Mouse (Mus musculus): ENCODE measurements around the gene Palmd.
A peak's percentile ranks its signal among the peaks of the same experiment; 100 is the strongest.

Gene Palmd

DNA sequence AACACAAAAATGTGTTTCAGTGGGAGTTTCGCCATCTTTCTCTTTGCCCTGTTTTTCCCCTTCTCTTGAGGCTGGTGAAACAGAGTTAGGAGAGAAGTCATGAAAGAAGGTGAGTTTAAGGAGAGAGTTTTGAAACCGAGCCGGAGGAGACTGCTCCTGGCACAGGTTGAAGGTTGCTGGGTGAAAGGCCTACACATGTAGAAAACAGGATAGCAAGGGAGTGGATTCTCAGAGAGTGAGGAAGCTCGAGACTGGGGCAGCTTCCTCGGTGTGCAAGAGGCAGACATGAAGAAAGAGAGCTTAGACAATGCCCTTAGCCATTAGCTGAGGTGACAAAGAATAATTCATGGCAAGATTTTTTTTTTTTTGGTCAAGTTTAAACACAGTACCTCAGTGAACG, 15.4 kb downstream of the Palmd start:
- DNase-seq = no peak

DNA sequence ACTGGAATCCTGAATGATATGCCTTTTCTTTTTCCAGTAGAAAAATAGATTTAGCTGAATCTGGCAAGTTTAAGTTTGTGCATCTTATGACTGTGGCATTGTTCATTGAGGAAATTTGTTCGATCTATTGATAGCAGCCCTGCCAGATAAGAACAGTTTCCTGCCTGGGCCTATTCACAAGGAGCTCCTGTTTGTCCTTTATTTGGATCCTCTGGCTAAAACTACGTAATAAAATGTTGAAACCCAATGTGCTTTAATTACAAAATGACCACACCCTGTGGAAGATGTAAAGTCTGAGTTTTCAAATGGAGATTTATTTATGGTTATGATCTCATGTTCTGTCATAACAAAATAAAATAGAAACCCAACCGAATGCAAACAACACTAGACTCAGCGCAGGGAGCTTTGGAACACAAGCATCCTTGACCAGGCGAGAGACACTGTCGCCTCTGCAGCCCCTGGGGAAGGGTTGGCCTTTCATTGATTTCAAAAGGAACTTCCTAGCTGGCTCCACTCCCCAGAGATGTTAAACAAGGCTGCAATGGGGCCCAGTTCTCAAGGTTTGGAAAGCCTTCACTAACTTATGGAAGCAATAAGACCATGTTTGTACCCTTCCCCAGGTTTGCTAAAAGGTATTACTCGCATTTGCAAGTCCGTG, 16.4 kb downstream of the Palmd start:
- DNase-seq = no peak

DNA sequence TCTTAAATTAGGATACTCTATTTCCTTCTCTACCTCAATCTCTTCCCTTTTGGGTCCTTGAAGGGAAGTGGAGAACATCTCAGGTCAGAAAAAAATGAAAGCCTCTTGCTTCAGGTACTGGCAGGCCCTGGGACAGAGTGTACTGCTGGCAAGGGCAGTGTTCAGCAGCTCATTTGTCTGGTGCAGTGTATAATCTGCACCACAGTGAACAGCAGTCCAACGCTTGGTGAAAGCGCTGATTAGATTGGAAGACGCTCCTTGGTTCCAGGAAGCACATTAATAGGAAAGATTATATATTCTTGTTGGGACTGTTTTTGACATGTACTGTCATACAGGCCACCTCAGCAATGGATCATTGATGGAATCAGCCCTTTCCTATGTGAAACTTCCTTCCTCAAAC, 17.3 kb downstream of the Palmd start:
- DNase-seq = no peak

DNA sequence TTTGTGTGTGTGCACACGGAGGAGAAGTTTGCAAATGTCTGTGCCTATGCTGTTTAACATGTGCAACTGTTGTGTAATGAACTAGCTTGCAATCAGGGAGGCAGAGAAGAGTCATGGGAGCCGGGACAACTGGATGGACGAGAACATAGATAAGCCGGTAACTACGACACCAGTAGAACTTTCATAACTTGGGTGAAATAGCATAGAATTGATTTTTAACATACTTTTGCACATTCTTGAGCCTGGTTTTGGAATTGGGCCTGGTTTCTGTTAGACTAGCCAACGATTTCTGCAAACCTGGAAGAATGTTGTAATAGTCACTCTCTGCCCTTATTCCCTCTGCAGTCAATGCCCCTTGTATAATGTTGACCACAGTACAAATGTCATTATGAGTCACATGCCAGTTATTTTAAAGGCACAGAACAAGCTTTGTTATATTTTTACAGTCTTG, 18.1 kb downstream of the Palmd start:
- no peak for DNase-seq

DNA sequence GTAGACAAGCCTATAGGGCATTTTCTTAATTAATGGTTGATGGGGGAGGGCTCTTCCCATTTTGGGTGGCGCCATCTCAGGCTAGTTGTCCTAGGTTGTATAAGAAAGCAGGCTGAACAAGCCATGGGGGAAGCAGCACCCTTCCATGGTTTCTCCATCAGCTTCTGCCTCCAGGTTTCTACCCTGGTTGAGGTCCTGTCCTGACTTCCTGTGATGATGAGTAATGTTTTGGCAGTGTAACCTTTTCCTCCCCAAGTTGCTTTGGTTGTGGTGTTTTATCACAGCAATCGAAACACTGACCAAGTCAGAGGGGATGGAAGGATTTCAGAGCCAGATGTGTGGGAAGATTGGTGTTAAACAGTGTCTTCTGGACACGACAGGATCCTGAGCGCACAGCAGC, 22.3 kb downstream of the Palmd start:
- no peak for DNase-seq

DNA sequence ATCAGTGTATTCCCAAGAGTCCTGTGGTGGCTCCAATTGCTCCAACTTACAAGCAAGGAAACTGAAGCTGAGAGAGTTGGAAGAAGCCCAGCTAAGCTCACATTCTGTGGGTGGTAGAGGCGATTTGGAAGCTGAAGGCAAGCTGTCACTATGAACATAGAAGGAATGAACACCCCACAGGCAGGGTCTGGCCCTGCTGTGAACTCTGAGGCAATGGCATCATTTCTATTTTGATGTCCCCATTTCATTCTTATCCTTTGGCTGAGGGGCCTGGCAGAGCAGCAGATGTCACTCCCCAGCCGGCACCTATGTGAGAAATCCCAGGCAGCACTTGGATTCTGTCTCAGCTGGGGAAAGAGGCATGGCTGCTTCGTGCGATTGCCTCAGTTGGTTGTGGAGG, 25.4 kb downstream of the Palmd start:
- DNase-seq = no peak

DNA sequence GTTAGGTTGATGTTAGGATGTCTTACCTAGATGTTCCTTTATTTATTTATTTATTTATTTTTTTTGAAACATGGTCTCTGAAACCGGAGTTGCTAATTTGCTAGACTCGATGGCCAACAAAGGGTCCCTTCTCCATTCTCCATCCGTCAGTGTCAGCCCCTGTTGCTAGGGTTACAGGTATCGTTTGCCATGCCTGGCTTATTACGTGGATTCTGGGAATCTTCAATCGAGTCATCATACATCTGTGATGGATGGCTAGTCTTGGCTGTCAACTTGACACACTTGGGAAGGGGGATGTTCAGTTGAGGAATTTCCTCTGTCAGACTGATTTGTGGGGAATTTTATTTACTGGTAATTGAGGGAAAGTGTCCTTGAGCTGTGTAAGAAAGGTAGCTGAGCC, 26.0 kb downstream of the Palmd start:
- DNase-seq = no peak

DNA sequence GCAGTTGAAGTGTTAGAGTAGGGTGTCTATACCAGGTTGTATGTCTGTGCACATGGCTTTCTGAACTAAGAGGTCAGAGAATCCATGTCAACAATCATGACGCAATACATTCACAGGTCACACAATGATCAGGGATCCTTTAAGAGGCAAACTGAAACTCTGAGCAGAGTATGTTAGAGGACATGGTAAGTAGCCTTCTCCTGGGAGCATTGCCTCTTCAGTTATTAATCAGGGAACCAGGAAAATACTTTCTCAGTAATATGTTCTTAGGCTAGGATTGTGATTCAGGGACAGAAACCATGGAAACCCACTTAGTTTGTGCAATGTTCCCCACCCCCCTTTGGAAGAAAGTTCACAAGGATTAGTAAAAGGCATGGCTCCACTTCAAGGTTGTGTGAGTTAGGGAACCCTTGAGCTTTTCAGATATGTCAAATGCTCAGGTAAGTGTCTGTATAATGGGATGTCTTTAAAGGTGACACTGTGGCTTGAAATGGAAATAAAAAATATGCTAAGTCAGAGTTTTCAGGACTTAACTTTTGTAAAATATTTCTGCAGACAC, 27.1 kb downstream of the Palmd start:
- no peak for DNase-seq

DNA sequence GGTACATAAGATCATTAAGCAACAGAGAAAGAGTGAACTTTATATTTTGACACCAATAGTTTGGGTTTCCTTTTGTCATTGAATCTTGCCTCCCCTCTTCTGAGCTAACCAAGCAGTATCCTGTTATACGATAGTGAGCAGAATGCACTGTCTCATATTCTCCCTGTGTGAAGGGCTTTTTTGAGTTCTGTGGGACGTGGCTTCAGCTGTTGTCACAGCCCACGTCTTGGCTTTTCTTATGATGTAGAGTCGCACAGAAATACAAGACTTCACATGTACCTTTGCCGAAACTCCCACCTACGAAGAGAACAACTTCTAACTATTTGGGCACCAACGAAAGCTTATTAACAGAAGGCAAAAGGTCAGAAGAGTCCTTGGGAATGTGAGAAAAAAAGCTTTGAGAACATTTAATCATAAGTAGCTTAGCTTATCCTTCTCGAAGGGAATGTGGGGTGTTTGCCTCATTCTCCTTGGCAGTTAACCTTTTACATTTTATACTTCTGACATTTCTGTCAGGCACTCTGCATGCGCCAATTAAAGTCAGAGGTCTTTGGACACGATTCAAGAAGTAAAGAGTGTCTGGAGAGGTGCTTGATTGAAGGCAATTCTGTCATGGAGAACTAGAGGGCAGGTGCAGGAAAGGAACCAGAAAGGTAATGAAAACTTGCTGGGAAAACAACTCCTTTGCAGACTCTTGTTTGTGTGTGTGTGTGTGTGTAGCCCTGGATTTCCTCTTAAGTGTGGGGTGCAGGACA, 27.8 kb downstream of the Palmd start:
- no peak for DNase-seq

DNA sequence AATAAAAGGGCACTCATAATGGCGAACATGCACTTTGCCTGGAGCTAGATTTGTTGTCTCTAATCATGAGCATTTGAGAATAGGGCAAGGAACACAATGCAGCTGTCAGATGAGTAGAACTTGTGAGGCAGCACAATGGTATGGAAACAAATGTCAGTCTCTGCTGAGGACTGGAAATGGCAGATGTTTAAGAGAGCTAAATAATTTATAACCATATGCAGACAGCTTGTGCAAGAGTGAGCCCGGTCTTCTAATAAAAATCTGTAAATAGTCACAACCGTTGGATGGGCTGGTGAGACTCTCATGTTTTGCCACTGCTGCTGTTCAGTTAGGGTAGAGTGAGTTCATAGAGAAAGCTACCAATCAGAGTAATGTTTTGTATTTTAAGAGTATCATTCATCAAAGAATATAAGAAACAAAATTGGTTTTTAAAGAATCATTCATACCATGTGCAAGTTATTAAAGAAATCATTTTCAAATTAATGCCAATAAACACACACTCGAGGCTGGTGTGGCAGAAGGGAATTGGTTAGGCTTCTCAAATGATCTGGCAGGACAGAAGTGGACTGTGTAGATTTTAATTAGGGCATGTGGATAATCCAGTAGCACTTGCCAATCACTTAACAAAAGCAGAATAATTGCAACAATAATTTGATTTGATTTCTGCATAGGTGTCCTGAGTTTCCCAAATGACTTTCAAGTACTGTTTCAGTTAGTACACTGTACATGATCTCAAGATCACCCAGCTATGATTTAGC, 31.7 kb downstream of the Palmd start:
- DNase-seq = no peak

DNA sequence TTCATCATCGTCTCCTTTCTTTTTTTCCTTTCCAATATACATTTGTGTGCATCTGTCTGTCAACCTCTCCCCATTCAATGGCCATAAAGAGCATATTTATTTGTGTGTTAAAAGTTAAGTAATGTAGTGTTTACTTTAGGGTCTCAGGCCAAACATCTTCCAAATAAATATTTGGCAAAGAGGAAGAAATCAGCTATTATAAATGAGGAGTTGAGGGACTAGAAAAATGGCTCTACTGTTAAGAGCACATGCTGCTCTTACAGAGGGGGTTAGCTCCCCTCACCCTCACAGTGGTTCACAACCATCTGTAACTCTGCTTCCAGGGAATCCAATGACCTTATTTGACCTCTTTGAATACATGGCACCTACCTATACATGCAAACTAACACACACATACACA, 35.6 kb downstream of the Palmd start:
- DNase-seq = no peak

DNA sequence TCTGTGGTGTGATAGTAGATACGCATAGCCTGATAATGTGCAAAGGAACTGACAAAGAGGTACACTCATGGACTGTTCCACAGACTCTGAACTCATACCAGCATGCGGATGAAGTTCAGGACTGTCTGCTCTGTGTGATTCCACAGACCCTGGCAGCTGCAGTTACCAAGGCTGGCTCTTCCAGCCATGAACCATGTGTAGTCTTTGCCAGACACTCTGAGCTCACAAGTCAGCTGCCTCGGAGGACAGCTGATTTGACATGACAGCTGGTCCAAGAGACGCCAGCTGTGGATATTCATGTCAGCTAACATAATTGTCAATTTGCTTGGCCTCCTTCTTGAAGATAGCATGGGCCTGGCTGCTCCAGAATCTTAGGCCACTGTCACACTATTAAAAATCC, 39.8 kb downstream of the Palmd start:
- DNase-seq = peak; percentile 7

DNA sequence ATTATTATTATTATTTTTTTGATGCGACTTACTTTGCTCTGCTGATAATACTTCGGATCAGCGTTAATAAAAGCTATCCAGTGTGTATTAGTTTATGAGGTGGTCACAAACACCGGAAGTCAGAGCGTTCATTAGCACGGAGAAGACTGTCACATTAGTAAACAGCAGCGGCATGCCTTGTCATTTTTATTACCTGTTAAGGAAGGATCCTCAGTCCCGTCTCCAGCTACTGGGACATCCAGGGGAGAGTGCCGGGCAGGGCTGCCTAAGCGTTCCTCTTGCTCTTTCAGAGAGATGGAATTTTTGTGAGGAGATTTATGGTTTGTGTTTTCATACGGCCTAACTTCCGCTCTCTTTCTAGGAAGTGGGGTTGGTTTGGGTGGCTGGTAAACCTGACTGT, 45.7 kb downstream of the Palmd start:
- DNase-seq = no peak

DNA sequence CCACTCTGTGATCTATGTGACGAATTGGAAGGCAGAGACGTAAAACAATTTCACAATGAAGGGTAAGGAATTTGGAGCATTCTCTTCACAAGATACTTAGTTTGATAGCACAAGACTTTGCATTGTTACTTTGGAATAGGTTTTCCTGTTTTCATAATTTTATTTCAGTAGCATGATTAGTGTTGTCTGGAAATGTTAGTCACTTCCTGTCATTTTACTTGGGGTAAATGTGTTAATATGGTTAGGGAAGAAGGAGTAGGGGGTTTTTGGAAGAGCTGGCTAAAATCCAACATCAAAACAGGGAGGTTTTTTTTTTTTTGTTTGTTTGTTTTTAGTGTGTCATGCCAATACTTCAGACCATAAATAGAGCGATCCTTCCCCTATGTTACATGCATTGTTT, 47.3 kb downstream of the Palmd start:
- DNase-seq = no peak

DNA sequence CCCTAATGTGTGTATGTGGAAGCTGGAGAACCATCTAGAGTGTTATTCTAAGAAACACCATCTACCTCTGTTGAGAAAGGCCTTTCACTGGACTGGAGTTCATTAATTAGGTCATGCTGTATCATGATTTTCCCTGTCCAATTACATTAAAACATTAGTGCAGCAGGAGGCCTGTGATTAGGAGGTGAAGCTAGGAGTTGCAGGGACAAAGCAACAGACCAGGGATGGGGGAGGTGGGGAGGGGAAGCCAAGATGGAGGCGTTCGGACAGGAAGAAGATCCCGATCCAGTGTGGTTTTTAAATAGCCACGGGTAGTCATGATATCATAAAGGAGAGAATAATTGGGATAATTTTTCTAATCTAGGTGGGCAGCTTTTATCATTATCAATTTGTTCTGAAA, 51.8 kb downstream of the Palmd start:
- no peak for DNase-seq

DNA sequence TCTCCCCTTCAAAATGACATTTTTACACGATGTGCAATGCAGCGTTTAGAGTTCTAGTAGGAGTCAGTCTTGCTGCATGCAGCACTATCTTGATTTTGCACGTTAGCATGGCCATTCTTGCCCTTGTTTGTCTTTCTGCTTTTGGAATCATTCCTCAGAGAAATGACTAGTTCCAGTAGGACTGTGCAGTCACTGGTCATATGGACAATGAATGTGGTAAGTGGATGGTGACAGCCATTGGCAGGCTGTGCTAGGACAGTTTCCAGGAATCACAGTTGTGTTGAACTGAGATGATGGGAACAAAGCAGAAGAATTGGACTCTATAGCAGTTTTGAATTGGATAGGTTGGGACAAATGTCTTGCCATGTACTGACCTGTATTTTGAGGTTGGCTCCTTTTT, 53.9 kb downstream of the Palmd start:
- no peak for DNase-seq

DNA sequence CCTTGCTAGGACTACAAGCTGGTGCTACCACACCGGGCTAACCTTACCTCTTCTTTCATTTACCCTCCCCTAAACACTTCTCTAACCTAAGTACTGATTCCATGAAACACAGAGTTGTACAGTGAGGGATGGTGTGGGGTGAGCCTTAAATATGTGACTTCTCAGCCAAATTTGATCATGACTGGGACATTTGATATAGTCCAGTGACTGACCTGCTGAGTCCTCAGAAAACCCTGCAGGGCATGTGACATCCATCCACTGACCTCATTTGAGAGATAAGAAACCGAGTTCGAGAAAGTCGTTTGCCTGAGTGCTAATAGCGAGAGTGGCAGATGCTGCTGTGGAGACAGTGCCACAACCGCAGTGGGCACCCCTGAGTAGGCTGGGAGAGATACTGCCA, 54.4 kb downstream of the Palmd start:
- DNase-seq = no peak

DNA sequence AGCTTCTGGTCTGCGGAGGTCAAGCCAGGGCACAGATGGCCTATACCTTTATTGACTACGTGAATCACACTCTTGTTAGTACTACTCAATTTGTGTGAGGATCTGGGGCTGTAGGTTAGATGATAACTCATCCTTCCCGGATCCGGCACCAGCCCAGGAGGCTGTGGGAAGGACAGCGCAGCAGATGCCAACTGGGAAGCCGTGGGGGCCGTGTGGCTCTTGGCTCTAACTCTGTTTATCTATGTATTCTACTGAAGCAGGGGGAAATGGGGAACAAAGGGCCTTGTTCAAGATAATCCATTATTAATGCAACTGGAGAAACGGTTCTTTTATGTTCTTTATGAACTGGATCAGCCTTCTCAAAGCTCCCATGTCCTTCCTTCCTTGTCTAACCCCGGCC, 62.2 kb downstream of the Palmd start:
- no peak for DNase-seq

DNA sequence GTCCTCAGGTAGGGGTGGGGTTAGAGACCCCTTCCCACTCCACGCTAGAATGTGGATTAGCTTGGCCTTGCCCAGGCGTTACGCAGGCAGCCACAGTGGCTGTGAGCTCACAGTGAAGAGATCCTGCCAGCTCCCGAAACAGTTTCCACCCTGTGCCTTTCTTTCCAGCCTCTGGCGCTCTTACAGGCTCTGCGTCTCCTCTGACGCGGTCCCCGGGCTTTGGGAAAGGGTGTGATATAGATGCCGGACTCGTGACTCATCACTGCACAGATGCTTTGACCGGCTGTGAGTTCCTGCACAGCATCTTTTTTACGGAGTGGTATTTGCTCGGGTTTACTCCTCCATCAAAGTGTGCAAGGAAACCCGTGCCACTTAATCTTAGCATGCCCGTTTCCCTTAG, 62.9 kb downstream of the Palmd start:
- DNase-seq = no peak

DNA sequence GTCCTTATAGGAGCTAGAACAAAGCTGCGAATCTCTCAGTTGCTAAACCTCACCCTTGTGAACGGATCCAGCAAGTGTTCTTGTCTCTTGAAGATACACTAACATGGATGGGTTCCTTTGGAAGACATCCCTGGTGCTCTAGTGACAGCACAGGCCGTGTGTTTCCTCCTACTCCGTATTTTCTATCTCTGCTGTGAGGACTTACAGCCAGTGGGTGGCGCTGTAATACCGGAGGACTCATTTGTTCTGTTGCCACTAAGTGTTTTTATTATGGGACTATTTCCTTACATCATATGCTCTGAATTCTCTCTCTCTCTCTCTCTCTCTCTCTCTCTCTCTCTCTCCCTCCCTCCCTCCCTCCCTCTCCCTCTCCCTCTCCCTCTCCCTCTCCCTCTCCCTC, 64.6 kb downstream of the Palmd start:
- peak; percentile 75 for DNase-seq

DNA sequence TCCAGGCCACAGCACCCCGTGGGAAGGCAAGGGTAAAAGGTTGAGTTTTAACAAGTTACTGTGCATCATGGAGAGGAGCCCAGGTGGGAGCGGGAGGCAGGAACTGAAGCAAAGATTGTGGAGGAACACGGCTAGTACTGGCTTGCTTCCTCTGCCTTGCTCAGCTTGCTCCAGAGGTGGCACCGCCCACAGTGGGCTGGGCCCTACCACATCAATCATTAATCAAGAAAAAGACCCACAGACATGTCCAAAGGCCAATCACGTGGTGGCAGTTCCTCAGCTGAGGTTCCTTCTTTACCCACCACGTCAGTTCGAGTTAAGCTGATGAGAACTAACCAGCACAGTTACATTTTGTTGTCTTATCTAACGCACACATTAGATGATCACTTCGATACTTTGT, 75.9 kb downstream of the Palmd start:
- no peak for DNase-seq

DNA sequence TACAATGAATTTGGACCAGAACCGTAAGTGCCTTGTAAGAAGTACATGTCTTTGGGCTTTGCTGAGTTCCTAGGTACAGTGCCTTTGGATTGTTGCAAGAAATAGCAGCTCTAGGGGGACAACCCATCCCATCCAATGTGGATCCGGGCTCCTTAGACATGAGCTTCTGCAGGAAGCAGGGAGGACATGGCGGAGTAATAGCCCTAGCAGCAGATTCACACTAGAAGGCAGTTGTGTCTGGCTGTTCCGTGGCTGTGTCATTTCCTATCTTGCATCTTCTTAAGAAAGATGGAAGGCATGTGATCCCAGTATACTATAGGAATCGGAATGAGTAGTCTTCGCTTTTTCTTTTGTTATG, 76.6 kb downstream of the Palmd start:
- no peak for DNase-seq

DNA sequence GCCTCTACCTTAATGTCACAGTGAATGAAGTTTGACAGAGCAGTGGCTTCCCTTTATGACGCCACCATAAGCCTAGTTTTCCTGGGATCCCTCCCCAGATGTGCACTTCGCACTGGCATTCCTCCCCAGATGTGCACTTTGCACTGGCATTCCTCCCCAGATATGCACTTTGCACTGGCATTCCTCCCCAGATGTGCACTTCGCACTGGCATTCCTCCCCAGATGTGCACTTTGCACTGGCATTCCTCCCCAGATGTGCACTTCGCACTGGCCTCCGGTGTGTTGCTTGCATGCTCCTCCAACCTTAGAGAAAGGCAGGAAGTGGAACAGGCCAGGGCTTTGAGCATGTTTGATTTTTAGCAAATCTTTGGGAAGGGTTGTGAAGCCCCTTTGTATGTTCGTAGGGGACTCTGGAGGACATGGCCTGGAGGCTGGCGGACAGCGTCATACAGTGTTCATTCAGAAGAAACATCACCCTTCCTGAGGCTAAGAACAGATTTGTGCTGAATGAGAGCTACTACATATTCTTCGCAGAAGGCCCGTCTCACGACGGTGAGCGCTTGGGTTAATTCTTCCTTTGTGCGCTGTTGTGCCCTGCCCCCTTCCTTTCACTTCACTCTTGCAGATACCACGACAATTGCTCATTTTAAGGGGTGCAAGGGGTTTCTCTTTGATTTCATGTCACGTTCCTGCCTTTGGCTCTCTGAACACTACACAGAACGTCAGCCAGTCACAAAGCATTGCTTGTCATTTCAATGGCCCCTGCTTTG, 77.2 kb downstream of the Palmd start:
- DNase-seq = no peak
